23 mouse cellular contexts compared by ENCODE assay signal in the genomic region with DNA sequence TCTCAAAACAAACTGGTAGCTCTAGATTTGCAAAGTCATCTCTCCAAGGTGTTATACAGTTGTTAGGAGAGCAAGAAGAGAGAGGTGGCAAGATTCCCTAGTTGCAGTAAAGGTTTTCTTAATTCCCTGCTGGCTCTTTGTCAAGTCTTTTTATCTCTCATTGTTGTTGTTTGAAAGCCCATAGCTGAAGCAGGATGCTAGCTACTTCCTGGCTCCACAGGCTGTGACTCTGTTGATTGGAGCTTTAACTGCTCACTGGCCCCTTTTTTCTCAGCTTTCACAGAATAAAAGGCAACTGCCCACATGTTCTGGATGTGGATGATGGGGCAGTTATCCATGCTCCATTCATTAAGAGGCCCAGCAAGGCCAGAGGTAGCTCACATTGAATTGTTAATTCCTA.
DNase-seq lines count a peak whose midpoint lies in the region; ATAC-seq and TF ChIP-seq lines count a peak whose summit lies in the region.
"Had no signal": no experiment of that assay in that cellular context is flagged by ENCODE, and none has a peak within 500 bp of the region (broad histone marks: within the 10 kb centered on the region; RNA-seq: fewer than 3 reads in every experiment).

No protein-coding gene starts in this region.

- TF ChIP-seq POLR2A in brain, embryonic 14.5 days (IDR thresholded peaks at IDR 0.05; ENCODE audit: borderline replicate concordance, extremely low read depth, insufficient read depth, insufficient read length, poor library complexity, severe bottlenecking): no peak

- no peak overlapping the region for H3K4me2 ChIP-seq in kidney, postnatal 0 days (ENCODE audit: low read length)
- H3K4me2 ChIP-seq: embryonic facial prominence, embryonic 15.5 days; limb, embryonic 12.5 days; liver, embryonic 13.5 days had no signal

- TF ChIP-seq CTCF in kidney, postnatal 0 days (IDR thresholded peaks at IDR 0.05; ENCODE audit: low read depth): no peak
- TF ChIP-seq CTCF in brain, embryonic 14.5 days (IDR thresholded peaks at IDR 0.05; ENCODE audit: borderline replicate concordance, extremely low read depth, insufficient read depth, insufficient read length): no peak

- H3K4me3 ChIP-seq in kidney, postnatal 0 days (replicated peaks; ENCODE audit: low read depth, low read length): no peak overlapping the region
- H3K4me3 ChIP-seq: embryonic facial prominence, embryonic 15.5 days; gastrocnemius, adult 2 months; heart, embryonic 10.5 days; limb, embryonic 12.5 days; liver, embryonic 13.5 days had no signal

- no peak for ATAC-seq in kidney, postnatal 0 days (replicated peaks; ENCODE audit: low FRiP score, low read depth)
- ATAC-seq: intestine, postnatal 0 days had no signal

- H3K4me1 ChIP-seq in kidney, postnatal 0 days (replicated peaks; ENCODE audit: insufficient read depth, low read length): no peaks in the 10 kb centered on the region
- H3K4me1 ChIP-seq: embryonic facial prominence, embryonic 15.5 days; heart, embryonic 10.5 days; limb, embryonic 12.5 days; liver, embryonic 13.5 days had no signal

- peak; percentile 62 for DNase-seq in heart, adult 11 months
- DNase-seq in heart, adult 18-20 months: no peak
- DNase-seq in kidney, postnatal 0 days (ENCODE audit: low spot score): peak; percentile 8
- no peak for DNase-seq in kidney, postnatal 36 days
- peak; percentile 0 for DNase-seq in Muller cell, postnatal 12 days (ENCODE audit: inconsistent ontology term)
- DNase-seq in brain, embryonic 14.5 days (ENCODE audit: low read depth): peak; percentile 42
- no peak for DNase-seq in adrenal gland, adult (ENCODE audit: inconsistent age in 2 of 2, low spot score in 1 of 2)
- DNase-seq in liver: no peak
- DNase-seq: adrenal gland, postnatal 36 days; B cell, adult 2 months; cerebellum, adult 11-12 months; cerebellum, postnatal 14 days; gastrocnemius, adult 2 months; kidney, postnatal 4 days; liver, embryonic 13.5 days; lung, adult 2 months; lung, postnatal 14 days; right cerebral cortex, postnatal 25 days; spleen, adult 18-20 months had no signal

- no peak overlapping the region for H3K27ac ChIP-seq in kidney, postnatal 0 days
- H3K27ac ChIP-seq: embryonic facial prominence, embryonic 15.5 days; gastrocnemius, adult 2 months; heart, embryonic 10.5 days; limb, embryonic 12.5 days; liver, embryonic 13.5 days had no signal

- H3K9ac ChIP-seq in kidney, postnatal 0 days (ENCODE audit: low read depth, low read length): no peak overlapping the region
- H3K9ac ChIP-seq: embryonic facial prominence, embryonic 15.5 days; limb, embryonic 12.5 days; liver, embryonic 13.5 days had no signal

- H3K9me3 ChIP-seq in kidney, postnatal 0 days (replicated peaks; ENCODE audit: low read length): no peaks in the 10 kb centered on the region
- H3K9me3 ChIP-seq: embryonic facial prominence, embryonic 15.5 days; heart, embryonic 10.5 days; limb, embryonic 12.5 days; liver, embryonic 13.5 days had no signal

- no peaks in the 10 kb centered on the region for H3K27me3 ChIP-seq in kidney, postnatal 0 days (ENCODE audit: insufficient read depth, low read length)
- H3K27me3 ChIP-seq: embryonic facial prominence, embryonic 15.5 days; limb, embryonic 12.5 days; liver, embryonic 13.5 days had no signal

- H3K36me3 ChIP-seq in kidney, postnatal 0 days (ENCODE audit: insufficient read depth, low read length): no peaks in the 10 kb centered on the region
- H3K36me3 ChIP-seq: embryonic facial prominence, embryonic 15.5 days; heart, embryonic 10.5 days; limb, embryonic 12.5 days; liver, embryonic 13.5 days had no signal

Comparison
In these comparisons a context has a peak if more than half of its experiments do, and no peak if none do; other contexts are left out.
1. DNase-seq: peak in heart, adult 11 months (single experiment), kidney, postnatal 0 days (single experiment), Muller cell, postnatal 12 days (single experiment) and brain, embryonic 14.5 days (single experiment); none in heart, adult 18-20 months (0 of 2), kidney, postnatal 36 days (0 of 2), adrenal gland, adult (0 of 2) and liver (single experiment).